Mouse (Mus musculus): ENCODE measurements around the gene Gm19668.
"Not testable (repeated sequence)": the region's sequence is repeated elsewhere in the genome, so short reads cannot be mapped to it uniquely, and the experiment has no call there.

Gene Gm19668

GRCm38 (mm10) chr10:77798921-77799508 lies at the start of gene Gm19668:
Gene Gm19668 (minus strand): TSS chr10:77799133.
- no peak for DNase-seq

DNA sequence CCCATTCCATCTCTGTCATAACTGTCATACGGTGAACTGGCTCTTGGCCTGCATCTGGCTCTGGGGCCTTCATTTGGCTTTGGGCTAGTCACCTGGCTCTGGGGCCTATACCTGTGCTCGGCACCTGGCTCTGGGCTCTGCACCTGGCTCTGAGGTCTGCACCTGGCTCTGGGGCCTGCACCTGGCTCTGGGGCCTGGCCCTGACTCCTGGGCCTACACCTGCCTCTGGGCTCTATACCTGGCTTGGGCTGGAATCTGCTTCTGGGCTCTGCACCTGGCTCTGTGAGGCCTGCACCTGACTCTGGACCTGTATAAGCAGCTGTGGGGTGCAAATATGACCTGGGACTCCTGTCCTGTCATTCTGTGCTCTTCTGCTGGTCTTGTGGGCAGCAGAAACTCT lies 48.6 kb upstream of the Gm19668 start:
- DNase-seq = no peak

GRCm38 (mm10) chr10:77846961-77847360 lies 48.0 kb upstream of the Gm19668 start:
- DNase-seq = no peak

DNA sequence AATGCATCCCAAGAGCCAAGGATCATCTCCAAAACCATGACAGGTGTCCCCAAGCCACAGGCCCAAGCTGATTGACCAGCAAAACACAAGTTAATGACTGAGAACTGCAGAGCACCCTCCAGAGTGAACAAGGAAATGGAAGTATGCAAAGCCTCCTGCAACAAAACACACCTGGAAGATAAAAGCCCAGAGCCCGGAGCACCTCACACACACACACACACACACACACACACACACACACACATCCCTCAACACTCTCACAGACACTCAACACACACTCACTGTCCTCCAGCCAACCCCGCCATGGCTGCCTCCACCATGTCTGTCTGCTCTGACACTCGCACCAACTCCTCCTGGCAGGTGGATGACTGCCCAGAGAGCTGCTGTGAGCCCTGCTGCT lies 47.6 kb upstream of the Gm19668 start, which contains the start of gene Gm36176:
Gene Gm36176 (plus strand): TSS at position 301 of the 400 bp plus-strand sequence.
- no peak for DNase-seq

- no peak for DNase-seq
Measured at GRCm38 (mm10) chr10:77839006-77839405, 40.1 kb upstream of the Gm19668 start.

- DNase-seq = no peak
Measured at GRCm38 (mm10) chr10:77835647-77836046, 36.7 kb upstream of the Gm19668 start, which contains the start of gene Krtap10-10. Gene Krtap10-10 (plus strand): TSS chr10:77835947.

GRCm38 (mm10) chr10:77826951-77827350 lies 28.0 kb upstream of the Gm19668 start, which contains the start of gene Krtap10-4:
Gene Krtap10-4 (minus strand): TSS chr10:77827095.
- DNase-seq = no peak

GRCm38 (mm10) chr10:77819203-77819602 lies 20.3 kb upstream of the Gm19668 start:
- DNase-seq = no peak

DNA sequence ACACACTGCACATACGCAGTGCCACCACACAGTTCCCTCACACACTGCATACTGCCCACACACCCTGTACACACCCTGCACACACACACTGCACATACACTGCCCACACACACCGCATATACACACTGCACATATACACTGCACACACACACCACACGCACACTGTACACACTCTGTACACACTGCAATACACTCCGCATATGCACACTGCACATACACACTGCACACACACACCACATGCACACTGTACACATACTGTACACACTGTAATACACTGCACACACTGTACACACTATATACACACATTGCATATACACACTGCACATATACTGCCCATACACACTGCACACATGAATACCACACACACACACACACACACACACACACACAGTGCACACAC lies 19.6 kb upstream of the Gm19668 start:
- DNase-seq = no peak

- DNase-seq = peak in 1 of 2 experiments; percentile 10
Measured at GRCm38 (mm10) chr10:77815514-77815913, 16.6 kb upstream of the Gm19668 start.

DNA sequence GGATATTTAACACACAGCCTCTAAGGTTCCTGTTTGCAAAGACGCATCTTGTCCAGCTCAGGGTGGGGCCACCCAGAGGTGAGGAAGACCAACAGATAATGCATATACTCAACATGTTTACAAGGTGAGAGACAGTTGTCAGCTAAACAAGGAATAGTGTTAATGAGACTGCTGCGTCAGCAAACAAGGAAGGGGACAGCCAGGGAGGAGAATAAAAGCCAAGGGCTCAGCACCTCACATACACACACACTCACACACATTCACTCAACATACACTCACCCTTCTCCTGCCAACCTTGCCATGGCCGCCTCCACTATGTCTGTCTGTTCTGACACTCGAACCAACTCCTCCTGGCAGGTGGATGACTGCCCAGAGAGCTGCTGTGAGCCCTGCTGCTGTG lies 15.4 kb upstream of the Gm19668 start, which contains the start of gene Gm2696:
Gene Gm2696 (plus strand): TSS at position 301 of the 400 bp plus-strand sequence.
- DNase-seq = no peak

DNA sequence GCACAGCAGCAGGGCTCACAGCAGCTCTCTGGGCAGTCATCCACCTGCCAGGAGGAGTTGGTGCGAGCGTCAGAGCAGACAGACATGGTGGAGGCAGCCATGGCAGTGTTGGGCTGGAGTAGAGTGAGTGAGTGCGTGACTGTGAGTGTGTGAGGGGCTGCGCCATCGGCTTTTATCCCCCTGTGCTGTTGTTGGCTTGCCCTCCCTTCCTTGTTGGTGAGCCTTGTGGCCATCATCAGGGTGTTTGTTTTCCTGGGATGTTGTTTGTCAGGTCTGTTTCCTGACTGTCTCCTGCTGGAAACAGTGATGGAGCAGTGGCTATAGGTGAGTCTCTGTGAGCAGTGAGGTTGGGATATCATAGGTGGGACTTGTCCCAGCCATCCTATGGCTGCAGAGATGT lies 12.8 kb upstream of the Gm19668 start, which contains the start of gene Gm9507:
Gene Gm9507 (minus strand): TSS at position 101 of the 400 bp plus-strand sequence.
- no peak for DNase-seq

DNA sequence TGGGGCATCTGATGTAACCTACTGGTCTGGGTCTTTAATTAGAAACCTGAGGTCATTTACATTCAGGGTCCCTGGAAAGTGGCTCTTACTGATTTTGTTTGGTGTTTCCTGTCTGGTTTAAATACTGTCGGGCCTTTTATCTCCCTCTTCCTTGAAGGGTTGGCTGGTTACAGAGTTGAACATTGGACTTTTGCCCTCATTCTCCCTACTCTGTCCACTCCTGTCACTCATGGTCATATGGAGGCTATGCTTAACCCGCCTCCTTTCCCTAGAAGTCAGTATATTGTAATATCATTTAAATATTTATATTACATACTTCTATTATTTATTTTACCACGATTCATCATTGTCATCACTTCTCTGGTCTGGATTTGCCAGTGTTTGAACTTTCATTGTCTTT lies 5.2 kb upstream of the Gm19668 start:
- no peak for DNase-seq

GRCm38 (mm10) chr10:77798164-77798920 lies 591 bp downstream of the Gm19668 start:
- not testable (repeated sequence) for DNase-seq

- no peak for DNase-seq
Measured at GRCm38 (mm10) chr10:77797677-77798076, 1.3 kb downstream of the Gm19668 start.

GRCm38 (mm10) chr10:77794976-77795375 lies 4.0 kb downstream of the Gm19668 start, which contains the start of gene Gm9639:
Gene Gm9639 (minus strand): TSS chr10:77795076.
- no peak for DNase-seq

- no peak for DNase-seq
Measured at GRCm38 (mm10) chr10:77788621-77789020, 10.3 kb downstream of the Gm19668 start.

GRCm38 (mm10) chr10:77787876-77788275 lies 11.1 kb downstream of the Gm19668 start, which contains the start of gene Gm7137:
Gene Gm7137 (minus strand): TSS chr10:77788200.
- not testable (repeated sequence) for DNase-seq

- DNase-seq = not testable (repeated sequence)
Measured at GRCm38 (mm10) chr10:77783396-77783795, 15.5 kb downstream of the Gm19668 start.

DNA sequence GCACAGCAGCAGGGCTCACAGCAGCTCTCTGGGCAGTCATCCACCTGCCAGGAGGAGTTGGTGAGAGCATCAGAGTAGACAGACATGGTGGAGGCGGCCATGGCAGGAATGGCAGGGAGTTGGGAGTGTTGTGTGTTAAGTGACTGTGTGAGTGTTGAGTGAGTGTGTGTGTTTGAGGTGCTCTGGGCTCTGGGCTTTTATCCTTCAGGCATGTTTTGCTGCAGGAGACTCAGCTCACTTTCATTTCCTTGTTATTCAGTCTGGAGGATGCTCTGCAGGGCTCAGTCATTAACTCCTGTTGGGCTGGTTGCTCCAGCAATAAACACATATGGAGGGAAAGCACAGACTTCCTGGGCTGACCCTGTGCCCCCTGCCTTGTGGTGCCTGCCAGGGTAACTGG lies 16.5 kb downstream of the Gm19668 start, which contains the start of gene Gm3250:
Gene Gm3250 (minus strand): TSS at position 101 of the 400 bp plus-strand sequence.
- DNase-seq = not testable (repeated sequence)

GRCm38 (mm10) chr10:77776844-77777243 lies 22.1 kb downstream of the Gm19668 start, which contains the start of gene Gm7138:
Gene Gm7138 (minus strand): TSS chr10:77776944.
- not testable (repeated sequence) for DNase-seq

DNA sequence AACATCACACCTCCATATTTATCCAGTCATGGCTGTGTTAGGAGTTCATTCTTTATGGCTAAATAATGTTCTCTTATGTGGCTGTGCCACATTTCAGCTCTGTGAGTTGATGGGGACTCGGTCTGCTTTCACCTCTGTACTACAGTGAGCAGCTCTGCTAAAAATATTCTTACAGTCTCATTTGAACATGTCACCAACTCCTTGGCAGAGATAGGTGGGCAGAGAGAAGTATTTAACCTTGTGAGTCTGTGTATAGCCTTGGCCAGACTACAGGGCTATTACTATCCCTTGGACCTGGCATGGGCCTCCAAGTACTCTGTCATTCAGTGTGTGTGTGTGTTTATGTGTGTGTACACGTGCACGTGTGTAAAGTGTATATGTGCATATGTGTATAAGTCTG lies 26.8 kb downstream of the Gm19668 start:
- DNase-seq = not testable (repeated sequence)

DNA sequence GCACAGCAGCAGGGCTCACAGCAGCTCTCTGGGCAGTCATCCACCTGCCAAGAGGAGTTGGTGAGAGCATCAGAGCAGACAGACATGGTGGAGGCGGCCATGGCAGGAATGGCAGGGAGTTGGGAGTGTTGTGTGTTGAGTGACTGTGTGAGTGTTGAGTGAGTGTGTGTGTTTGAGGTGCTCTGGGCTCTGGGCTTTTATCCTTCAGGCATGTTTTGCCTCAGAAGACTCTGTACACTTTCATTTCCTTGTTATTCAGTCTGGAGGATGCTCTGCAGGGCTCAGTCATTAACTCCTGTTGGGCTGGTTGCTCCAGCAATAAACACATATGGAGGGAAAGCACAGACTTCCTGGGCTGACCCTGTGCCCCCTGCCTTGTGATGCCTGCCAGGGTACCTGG lies 27.7 kb downstream of the Gm19668 start, which contains the start of gene Gm3238:
Gene Gm3238 (minus strand): TSS at position 101 of the 400 bp plus-strand sequence.
- DNase-seq = not testable (repeated sequence)

Measured in kidney, adult 8-10 months (tissue).